Mouse (Mus musculus) kidney, adult 2 months (tissue): ENCODE measurements around the gene Tppp2.

Source experiments
- CTCF ChIP-seq: fragments of 200-500 bp; conservative IDR thresholded peaks from 2 replicates; pipeline ENCODE4 v1.5.1; 2011; ENCODE audit warnings: low read depth, mild to moderate bottlenecking, control low read depth, low read length, moderate library complexity, mixed read lengths; ENCODE audit not compliant: insufficient read depth, insufficient read length
- POLR2A ChIP-seq: fragments of 200-500 bp; IDR thresholded peaks from one replicate; pipeline ENCODE4 v1.6.1; 2011; ENCODE audit warnings: low read depth, low read length, control low read depth

- TF ChIP-seq CTCF (no peak), POLR2A (no peak)
These were observed 4.9 kb upstream of the Tppp2 start for GRCm38 (mm10) chr14:51913062-51913959.
